Mouse (Mus musculus): ENCODE results near the gene Abca1.

DNA sequence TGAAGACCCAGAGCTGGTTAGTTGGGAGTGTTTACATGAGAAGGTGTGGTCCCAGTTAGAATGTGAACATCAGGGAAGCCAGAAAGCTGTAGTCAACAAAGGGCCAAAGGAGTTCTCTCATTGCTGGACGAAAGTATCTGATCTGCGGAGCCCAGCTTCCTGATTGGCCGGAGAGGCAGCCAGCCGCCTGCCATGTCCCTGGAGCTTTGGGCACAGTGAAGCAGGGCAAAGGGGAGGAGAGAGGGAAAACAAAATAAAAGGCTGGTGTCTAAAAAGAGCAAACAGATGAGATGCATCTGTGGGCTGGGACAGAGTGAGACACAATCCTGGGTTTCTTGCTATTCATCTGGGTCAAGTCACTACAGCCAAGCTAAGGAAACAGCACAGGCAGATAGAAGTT, 44.3 kb downstream of the Abca1 start:
- TF ChIP-seq POLR2A (IDR thresholded peaks at IDR 0.05; ENCODE audit: low read depth, low read length), result no peak
- TF ChIP-seq CTCF (conservative IDR thresholded peaks at IDR 0.05; ENCODE audit: insufficient read depth, insufficient read length, low read depth, low read length), result no peak
